Mouse (Mus musculus): ENCODE results near the gene Elobl. TPM values are rescaled to one million over a fixed set of nuclear protein-coding genes. Genes with fewer than 3 reads are reported as not detected.
"Not testable (repeated sequence)": the region's sequence is repeated elsewhere in the genome, so short reads cannot be mapped to it uniquely, and the experiment has no call there.

Elobl gene
- not detected in 2 replicates for total RNA-seq (2015)
- total RNA-seq (2017), result not detected in 2 replicates

GRCm38 (mm10) chr11:88966881-88967361 is at the start of gene Elobl:
TSS of gene Elobl (minus strand) at chr11:88966931.
- ATAC-seq (ENCODE audit: poor library complexity, severe bottlenecking), result no peak

GRCm38 (mm10) chr11:89012241-89012640 is 45.5 kb upstream of the Elobl start:
- no peak for ATAC-seq (ENCODE audit: poor library complexity, severe bottlenecking)

- ATAC-seq (ENCODE audit: poor library complexity, severe bottlenecking), result no peak
Observed at GRCm38 (mm10) chr11:89009496-89009895, 42.8 kb upstream of the Elobl start.

GRCm38 (mm10) chr11:89009066-89009465 is 42.3 kb upstream of the Elobl start:
- no peak for ATAC-seq (ENCODE audit: poor library complexity, severe bottlenecking)

- ATAC-seq (ENCODE audit: poor library complexity, severe bottlenecking), result no peak
Observed at GRCm38 (mm10) chr11:89007582-89007981, 40.9 kb upstream of the Elobl start.

- peak; percentile 93 for ATAC-seq (ENCODE audit: poor library complexity, severe bottlenecking)
Observed at GRCm38 (mm10) chr11:89006404-89006803, 39.7 kb upstream of the Elobl start.

GRCm38 (mm10) chr11:89005473-89005872 is 38.7 kb upstream of the Elobl start:
- no peak for ATAC-seq (ENCODE audit: poor library complexity, severe bottlenecking)

GRCm38 (mm10) chr11:89003726-89004125 is 37.0 kb upstream of the Elobl start:
- no peak for ATAC-seq (ENCODE audit: poor library complexity, severe bottlenecking)

GRCm38 (mm10) chr11:89003078-89003477 is 36.3 kb upstream of the Elobl start:
- no peak for ATAC-seq (ENCODE audit: poor library complexity, severe bottlenecking)

- ATAC-seq (ENCODE audit: poor library complexity, severe bottlenecking), result no peak
Observed at GRCm38 (mm10) chr11:89002621-89003020, 35.9 kb upstream of the Elobl start.

GRCm38 (mm10) chr11:89002068-89002467 is 35.3 kb upstream of the Elobl start:
- no peak for ATAC-seq (ENCODE audit: poor library complexity, severe bottlenecking)

- ATAC-seq (ENCODE audit: poor library complexity, severe bottlenecking), result no peak
Observed at GRCm38 (mm10) chr11:89001569-89001968, 34.8 kb upstream of the Elobl start.

- ATAC-seq (ENCODE audit: poor library complexity, severe bottlenecking), result no peak
Observed at GRCm38 (mm10) chr11:89000527-89000819, 33.7 kb upstream of the Elobl start.

- ATAC-seq (ENCODE audit: poor library complexity, severe bottlenecking), result no peak
Observed at GRCm38 (mm10) chr11:88999723-89000526, 33.2 kb upstream of the Elobl start.

- peak; percentile 89 for ATAC-seq (ENCODE audit: poor library complexity, severe bottlenecking)
Observed at GRCm38 (mm10) chr11:88998974-88999722, 32.4 kb upstream of the Elobl start, which contains the start of gene Trim25. TSS of gene Trim25 (plus strand) at chr11:88999376.

- ATAC-seq (ENCODE audit: poor library complexity, severe bottlenecking), result no peak
Observed at GRCm38 (mm10) chr11:88998406-88998805, 31.7 kb upstream of the Elobl start.

- ATAC-seq (ENCODE audit: poor library complexity, severe bottlenecking), result not testable (repeated sequence)
Observed at GRCm38 (mm10) chr11:88997343-88997742, 30.6 kb upstream of the Elobl start.

GRCm38 (mm10) chr11:88996427-88996826 is 29.7 kb upstream of the Elobl start:
- no peak for ATAC-seq (ENCODE audit: poor library complexity, severe bottlenecking)

GRCm38 (mm10) chr11:88995616-88996015 is 28.9 kb upstream of the Elobl start:
- no peak for ATAC-seq (ENCODE audit: poor library complexity, severe bottlenecking)

- ATAC-seq (ENCODE audit: poor library complexity, severe bottlenecking), result no peak
Observed at GRCm38 (mm10) chr11:88994492-88994891, 27.8 kb upstream of the Elobl start.

GRCm38 (mm10) chr11:88993625-88994024 is 26.9 kb upstream of the Elobl start:
- peak; percentile 94 for ATAC-seq (ENCODE audit: poor library complexity, severe bottlenecking)

- no peak for ATAC-seq (ENCODE audit: poor library complexity, severe bottlenecking)
Observed at GRCm38 (mm10) chr11:88993186-88993585, 26.5 kb upstream of the Elobl start.
